Comparison of ENCODE assay signal across 15 mouse cellular contexts in the genomic region with DNA sequence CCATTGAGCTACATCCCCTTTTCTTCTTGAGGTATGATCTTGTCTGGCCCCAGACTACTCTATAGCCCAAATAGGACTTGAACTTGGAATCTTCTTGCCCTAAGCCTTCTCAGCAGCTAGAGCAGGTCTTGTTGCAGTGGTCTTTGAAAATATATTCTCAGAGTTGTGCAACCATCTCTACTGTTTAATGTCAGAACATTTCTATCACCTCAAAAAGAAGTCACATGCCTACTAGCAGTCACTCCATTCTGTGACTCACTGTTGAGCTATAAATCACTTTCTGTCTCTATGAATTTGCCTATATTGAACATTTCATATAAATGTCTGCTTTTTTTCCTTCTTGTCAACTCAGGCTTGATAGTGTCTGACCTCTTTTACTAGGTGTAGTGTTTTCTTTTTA. TPM values are rescaled to one million over a fixed set of nuclear protein-coding genes. Genes with fewer than 3 reads are reported as not detected.
"Had no signal": no experiment of that assay in that cellular context is flagged by ENCODE, and none has a peak within 500 bp of the region (broad histone marks: within the 10 kb centered on the region; RNA-seq: fewer than 3 reads in every experiment).

No protein-coding gene starts in this region.

- DNase-seq: lung, adult 18-20 months; lung, embryonic 14.5 days; lung, postnatal 10 days; lung, postnatal 4 days; midbrain, embryonic 14.5 days; retina, postnatal 1 day; right cerebral cortex, adult 18-20 months; right cerebral cortex, postnatal 25 days; right cerebral cortex, postnatal 4 days; thymus, adult 2 months; thymus, postnatal 25 days; thymus, postnatal 4 days had no signal

RNA-seq across cellular contexts. Expression of gene 6030445D17Rik, which starts 33.9 kb away (rescaled TPM):
- total RNA-seq: megakaryocyte-erythroid progenitor cell, adult 5-6 weeks; monocyte, adult 5-6 weeks had no signal
- polyA plus RNA-seq: testis, adult 2 months had no signal
